Mouse (Mus musculus) liver, adult 2 months (tissue): ENCODE measurements around the gene Dusp21. TPM values are rescaled to one million over a fixed set of nuclear protein-coding genes. Genes with fewer than 3 reads are reported as not detected.

ENCODE experiments used
- DNase-seq: peaks from one replicate; pipeline ENCODE4 v3.0.0-alpha.2; 2011; ENCODE audit warnings: low read depth, low spot score; ENCODE audit errors: extremely low read depth
- H3K27ac ChIP-seq: fragments of 200-500 bp; replicated peaks from 2 replicates; pipeline ENCODE4 v1.5.1; 2012; ENCODE audit warnings: low read depth, mild to moderate bottlenecking, control low read depth, inconsistent platforms, low read length; ENCODE audit not compliant: insufficient read depth
- H3K27me3 ChIP-seq: fragments of 200-500 bp; 2 replicates; pipeline ENCODE4 v1.6.1; 2012; ENCODE audit warnings: mild to moderate bottlenecking, moderate library complexity, low read length, inconsistent platforms; ENCODE audit not compliant: control insufficient read depth, insufficient read depth
- H3K36me3 ChIP-seq: fragments of 200-500 bp; 2 replicates; pipeline ENCODE4 v1.6.1; 2012; ENCODE audit warnings: low read length, inconsistent platforms; ENCODE audit not compliant: control insufficient read depth, insufficient read depth
- H3K4me1 ChIP-seq: fragments of 200-500 bp; 2 replicates; pipeline ENCODE4 v1.6.1; 2011; ENCODE audit warnings: low read length; ENCODE audit not compliant: control insufficient read depth, insufficient read depth
- H3K4me3 ChIP-seq: fragments of 200-500 bp; 2 replicates; pipeline ENCODE4 v1.5.1; 2011; ENCODE audit warnings: low read depth, mild to moderate bottlenecking, control low read depth, low read length, moderate library complexity; ENCODE audit not compliant: insufficient read depth
- H3K79me2 ChIP-seq: fragments of 200-500 bp; 2 replicates; pipeline ENCODE4 v1.6.1; 2012; ENCODE audit warnings: inconsistent platforms, mild to moderate bottlenecking, low read length, moderate library complexity; ENCODE audit not compliant: control insufficient read depth, insufficient read depth
- H3K9ac ChIP-seq: fragments of 200-500 bp; 2 replicates; pipeline ENCODE4 v1.6.1; 2012; ENCODE audit warnings: low read depth, mild to moderate bottlenecking, control low read depth, inconsistent platforms, low read length
- CTCF ChIP-seq: fragments of 200-500 bp; IDR thresholded peaks from 2 replicates; pipeline ENCODE4 v1.5.1; 2011; ENCODE audit warnings: low read depth, low read length, control low read depth
- POLR2A ChIP-seq: fragments of 200-500 bp; IDR thresholded peaks from 2 replicates; pipeline ENCODE4 v1.6.1; 2011; ENCODE audit warnings: low read length, control low read depth; ENCODE audit not compliant: insufficient read depth; ENCODE audit errors: extremely low read depth
- WGBS: fragments of 180-500 bp; shearing (Covaris S2); methylation state at CpG from one replicate; pipeline ENCODE4 v1.1.7; 2018; 5-methylcytosine and 5-hydroxymethylcytosine counted together
- polyA plus RNA-seq: library from polyadenylated mRNA; depleted of rRNA; stranded (reverse); fragments of >200 nt; gene quantifications from 2 replicates; pipeline ENCODE4 v1.2.3, GENCODE M21; 2012; rRNA removed
- total RNA-seq: library from RNA; depleted of rRNA; stranded (reverse); fragments of >200 nt; gene quantifications from 2 replicates; pipeline ENCODE4 v1.2.3, GENCODE M21; 2014; rRNA removed

Dusp21 gene
- not detected in 2 replicates for total RNA-seq
- not detected in 2 replicates for polyA plus RNA-seq

GRCm38 (mm10) chrX:18145557-18145956 is at the start of gene Dusp21:
Gene Dusp21 (plus strand): TSS chrX:18145857.
- no peak for DNase-seq
- no peaks in the 10 kb centered on the region for H3K79me2 ChIP-seq
- no peaks in the 10 kb centered on the region for H3K27me3 ChIP-seq
- H3K36me3 ChIP-seq = no peaks in the 10 kb centered on the region
- WGBS = 100% methylated on average over 1 of the region's 1 CpGs
- H3K4me1 ChIP-seq = no peaks in the 10 kb centered on the region
- H3K9ac ChIP-seq = no peak within 1 kb of the TSS
- H3K4me3 ChIP-seq = no peak within 1 kb of the TSS
- TF ChIP-seq POLR2A = no peak
- TF ChIP-seq CTCF = no peak
- H3K27ac ChIP-seq = no peak within 1 kb of the TSS

DNA sequence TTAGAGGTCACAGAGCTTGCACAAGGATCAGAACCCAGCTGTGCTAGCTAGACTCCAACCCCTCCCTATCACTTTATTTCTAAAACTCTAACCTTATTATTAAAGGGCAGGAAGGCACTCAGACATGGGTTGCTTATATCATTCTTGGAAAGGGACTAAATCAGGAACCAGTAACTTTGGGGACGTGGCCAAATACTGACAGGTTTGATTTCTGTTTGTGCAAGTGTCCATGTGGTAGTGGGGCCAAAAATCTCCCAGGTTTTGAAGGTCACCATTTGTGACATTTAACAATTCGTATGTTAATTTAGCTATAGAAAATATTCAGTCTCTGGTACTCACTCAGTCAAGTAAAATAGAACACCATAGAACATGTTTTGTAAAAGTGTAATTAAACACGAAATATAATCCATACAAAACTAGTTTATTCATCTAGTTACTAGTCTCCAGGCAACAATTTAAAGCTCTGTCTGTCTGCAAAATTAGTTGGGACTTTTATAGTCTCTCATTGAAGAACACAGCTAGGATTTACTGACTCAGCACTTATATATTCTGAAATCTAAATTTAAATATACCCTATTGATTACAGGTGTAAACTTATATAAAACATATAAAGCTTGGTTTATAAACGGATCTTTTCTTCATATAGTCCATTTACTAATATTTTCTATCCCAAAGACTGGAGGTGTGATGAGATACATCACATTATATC is 15.2 kb downstream of the Dusp21 start:
- no peak for TF ChIP-seq CTCF
- no peak for TF ChIP-seq POLR2A
- Histone ChIP-seq H3K27ac (0 out of 2 replicates have a peak overlapping the region, but pooled peaks have one; percentile 24), H3K9ac (no peak overlapping the region), H3K27me3 (no peaks in the 10 kb centered on the region), H3K36me3 (no peaks in the 10 kb centered on the region), H3K79me2 (peaks cover 6% of the 10 kb centered on the region; the same call in 1 of the 2 replicates), H3K4me3 (no peak overlapping the region), H3K4me1 (no peaks in the 10 kb centered on the region; the same call in 1 of the 2 replicates)
- peak; percentile 47 for DNase-seq
- 42% methylated on average over 4 of the region's 4 CpGs for WGBS

DNA sequence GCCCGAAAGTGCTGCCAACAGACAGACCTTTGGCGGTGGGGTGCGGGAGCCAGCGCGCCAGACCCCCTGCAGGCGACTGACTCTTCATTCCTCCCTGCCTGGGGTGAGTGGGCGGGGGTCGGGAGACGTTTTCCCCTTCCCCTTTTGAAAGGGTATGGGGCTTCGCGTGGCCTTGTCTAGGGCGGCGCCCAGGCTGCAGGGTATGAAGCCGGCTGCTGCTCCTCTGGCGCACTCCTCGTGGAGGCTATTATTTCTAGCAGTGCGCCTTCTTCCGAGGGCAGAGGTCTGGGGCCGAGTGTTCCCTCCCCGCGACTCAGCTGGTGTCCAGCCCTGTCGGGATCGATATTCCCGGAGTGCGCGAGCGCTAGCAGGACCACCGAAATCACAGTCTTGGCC is 16.1 kb downstream of the Dusp21 start:
- H3K4me1 ChIP-seq = no peaks in the 10 kb centered on the region; the same call in 1 of the 2 replicates
- peak overlapping the region; percentile 92 for H3K27ac ChIP-seq
- peak overlapping the region; percentile 87 for H3K9ac ChIP-seq
- H3K79me2 ChIP-seq = peaks cover 6% of the 10 kb centered on the region; the same call in 1 of the 2 replicates
- no peak for TF ChIP-seq POLR2A
- TF ChIP-seq CTCF = no peak
- no peaks in the 10 kb centered on the region for H3K36me3 ChIP-seq
- WGBS = under 1% methylated on average over 28 of the region's 28 CpGs
- no peak for DNase-seq
- no peaks in the 10 kb centered on the region for H3K27me3 ChIP-seq
- H3K4me3 ChIP-seq = peak overlapping the region; percentile 92

DNA sequence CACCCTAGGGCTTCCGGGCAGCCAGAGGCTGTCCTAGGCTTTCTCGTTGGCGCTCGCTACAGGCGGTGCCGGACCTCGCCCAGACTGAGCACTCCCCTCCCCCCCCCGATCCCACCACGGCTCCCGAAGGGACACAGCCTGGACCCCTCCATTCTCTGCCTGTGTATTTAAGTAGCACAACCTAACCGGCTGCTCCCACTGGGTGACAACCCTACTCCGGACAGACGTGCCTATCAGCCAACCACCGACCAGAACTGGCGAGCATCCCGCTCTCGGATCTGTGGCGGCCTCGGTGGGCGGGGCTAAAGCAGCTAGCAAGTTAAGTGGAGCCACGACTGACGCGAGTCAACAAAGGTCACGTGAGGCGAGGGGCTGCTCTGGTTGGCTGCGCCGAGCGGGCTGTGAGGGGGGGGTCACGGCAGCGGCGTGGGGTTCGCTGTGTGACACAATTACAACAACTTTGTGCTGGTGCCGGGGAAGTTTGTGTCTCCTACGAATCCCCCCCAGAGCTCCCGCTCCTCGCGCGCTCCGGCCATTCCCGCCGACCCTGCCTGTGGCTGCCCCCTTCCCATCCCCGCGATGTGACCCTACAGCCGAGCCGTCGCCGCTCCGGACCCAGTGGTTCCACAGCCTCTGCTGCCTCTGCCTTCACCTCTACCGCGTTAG is 16.7 kb downstream of the Dusp21 start, which contains the start of gene Kdm6a:
TSS of gene Kdm6a (plus strand) at position 384 of the 666 bp plus-strand sequence.
- Histone ChIP-seq H3K27me3 (no peaks in the 10 kb centered on the region), H3K4me3 (peak within 1 kb of the TSS; percentile 92), H3K36me3 (no peaks in the 10 kb centered on the region), H3K79me2 (peaks cover 6% of the 10 kb centered on the region; the same call in 1 of the 2 replicates), H3K27ac (peak within 1 kb of the TSS; percentile 97), H3K9ac (peak within 1 kb of the TSS; percentile 95), H3K4me1 (no peaks in the 10 kb centered on the region; the same call in 1 of the 2 replicates)
- TF ChIP-seq POLR2A (peak; percentile 78), CTCF (no peak)
- 0% methylated on average over 30 of the region's 50 CpGs for WGBS
- DNase-seq = peak; percentile 90

DNA sequence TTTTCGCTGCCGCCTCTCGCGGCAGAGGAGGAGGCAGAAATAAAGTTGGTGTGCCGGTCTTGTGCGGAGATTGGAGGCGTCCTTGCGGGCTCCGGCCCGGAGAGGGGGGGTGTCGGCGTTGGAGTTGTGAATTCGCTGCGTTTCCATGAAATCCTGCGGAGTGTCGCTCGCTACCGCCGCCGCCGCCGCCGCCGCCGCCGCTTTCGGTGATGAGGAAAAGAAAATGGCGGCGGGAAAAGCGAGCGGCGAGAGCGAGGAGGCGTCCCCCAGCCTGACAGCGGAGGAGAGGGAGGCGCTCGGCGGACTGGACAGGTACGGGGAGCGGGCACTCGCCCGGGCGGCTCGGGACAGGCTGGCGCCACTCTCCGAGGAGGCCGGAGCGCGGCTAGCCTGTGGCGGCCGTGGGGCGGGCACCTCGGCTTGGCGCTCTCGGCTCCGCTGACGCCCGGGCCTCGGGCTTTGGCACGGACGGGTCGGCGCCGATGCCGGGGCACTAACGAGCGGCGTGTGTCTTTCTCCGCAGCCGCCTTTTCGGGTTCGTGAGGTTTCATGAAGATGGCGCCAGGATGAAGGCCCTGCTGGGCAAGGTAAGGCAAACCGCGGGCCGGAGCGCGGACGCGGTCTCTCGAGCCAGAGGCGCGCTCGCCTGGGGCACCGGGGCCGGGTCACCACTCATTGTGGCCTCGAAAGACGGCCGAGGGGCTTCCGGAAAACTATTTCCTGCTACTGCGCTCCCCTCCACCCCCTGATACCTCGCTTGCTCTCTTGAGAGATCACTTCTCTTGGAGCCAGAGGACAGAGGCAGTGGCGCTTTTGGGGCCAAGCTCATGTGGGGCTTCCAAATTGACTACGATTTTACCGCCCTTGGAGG is 17.4 kb downstream of the Dusp21 start:
- Histone ChIP-seq H3K9ac (peak overlapping the region; percentile 95), H3K4me3 (peak overlapping the region; percentile 87), H3K4me1 (no peaks in the 10 kb centered on the region; the same call in 1 of the 2 replicates), H3K27ac (peak overlapping the region; percentile 97), H3K27me3 (no peaks in the 10 kb centered on the region), H3K36me3 (no peaks in the 10 kb centered on the region), H3K79me2 (peaks cover 6% of the 10 kb centered on the region; the same call in 1 of the 2 replicates)
- no peak for TF ChIP-seq CTCF
- TF ChIP-seq POLR2A = no peak
- WGBS = under 1% methylated on average over 67 of the region's 95 CpGs
- DNase-seq = no peak
